Mouse (Mus musculus): ENCODE data around the gene Alg12.

- TF ChIP-seq CTCF (IDR thresholded peaks at IDR 0.05; ENCODE audit: low read depth), result no peak
- no peak for TF ChIP-seq EP300 (IDR thresholded peaks at IDR 0.05; ENCODE audit: low read depth)
Observed at GRCm38 (mm10) chr15:88842300-88842673, 23.2 kb upstream of the Alg12 start.
